Mouse (Mus musculus) heart, adult 2 months (tissue): Measurements from ENCODE around the gene Shroom3.

Experiments used
- CTCF ChIP-seq: fragments of 200-600 bp; IDR thresholded peaks from 2 replicates; pipeline ENCODE4 v1.8.1; 2022; ENCODE audit warnings: antibody characterized with exemption, mild to moderate bottlenecking, moderate library complexity
- POLR2A ChIP-seq: fragments of 200-500 bp; IDR thresholded peaks from 2 replicates; pipeline ENCODE4 v1.6.1; 2011; ENCODE audit warnings: mild to moderate bottlenecking, low read depth, low read length, control low read depth; ENCODE audit not compliant: insufficient read depth

DNA sequence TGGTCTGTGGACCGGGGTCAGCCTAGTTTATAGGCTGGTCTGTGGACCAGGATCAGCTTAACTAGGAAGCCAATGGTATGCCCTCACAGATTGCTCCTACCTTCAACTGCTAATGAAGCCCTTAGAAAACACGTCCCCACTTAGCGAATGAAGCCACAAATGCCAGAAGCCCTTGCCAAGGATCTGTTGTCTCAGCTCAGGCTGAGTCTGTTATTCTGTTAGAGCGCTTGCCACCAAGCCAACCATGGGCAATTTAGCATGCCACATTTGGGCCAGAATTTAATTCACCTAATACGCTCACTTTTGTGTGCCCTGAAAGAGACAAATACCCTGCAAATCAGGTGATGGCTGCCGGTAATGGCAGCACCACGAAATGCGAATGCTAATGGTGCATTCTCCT is 20.4 kb downstream of the Shroom3 start:
- no peak for TF ChIP-seq POLR2A
- no peak for TF ChIP-seq CTCF
